Mouse (Mus musculus) urinary bladder, postnatal 10 days (tissue): ENCODE results near the gene Emc9.

Source experiments
- DNase-seq: peaks from one replicate; pipeline ENCODE4 v3.0.0; 2022; ENCODE audit warnings: low spot score

Gene Emc9

DNA sequence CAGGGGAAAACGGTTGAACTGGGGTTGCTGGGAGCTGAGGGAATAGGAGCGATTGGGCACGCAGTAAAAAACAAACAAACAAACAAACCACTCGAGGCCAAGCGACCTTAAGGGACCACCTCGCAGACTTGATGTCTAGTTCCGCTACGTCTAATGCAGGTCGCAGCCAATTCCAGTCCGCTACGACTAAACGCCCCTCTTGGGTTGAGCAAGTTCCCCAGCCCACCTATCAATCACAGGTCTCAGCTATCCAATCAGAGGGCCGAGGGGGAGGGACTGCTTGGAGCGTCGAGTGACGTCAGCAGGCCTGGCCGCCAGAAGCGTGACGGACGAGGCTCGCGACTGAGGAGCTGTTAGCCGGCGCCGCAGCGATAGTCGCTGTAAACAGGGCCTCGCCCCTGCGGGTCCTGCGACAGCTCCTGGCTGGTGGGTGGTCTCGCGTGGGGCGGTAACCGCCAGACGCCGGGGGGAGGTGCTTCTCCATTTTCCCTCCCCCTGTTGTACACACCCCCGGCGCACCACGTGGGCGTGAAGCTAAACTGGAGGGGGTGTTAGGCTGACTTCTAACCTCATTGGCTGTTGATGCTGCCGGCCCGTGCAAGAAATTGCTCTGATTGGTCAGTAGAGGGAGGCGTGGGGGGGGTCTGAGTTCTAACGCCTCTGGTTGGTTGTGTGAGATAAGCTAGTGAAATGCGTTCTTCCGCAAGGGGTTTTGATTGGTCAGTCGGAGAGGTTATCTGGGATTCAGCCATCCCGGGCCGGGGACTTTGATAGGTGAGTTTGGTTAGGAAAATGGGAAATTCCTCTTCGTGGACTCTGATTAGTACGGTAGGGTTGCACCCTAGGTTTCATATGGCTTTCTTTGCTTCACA lies 24.7 kb downstream of the Emc9 start, which contains the start of gene A730061H03Rik:
A730061H03Rik (minus strand) TSS at position 205 of the 872 bp plus-strand sequence.
- DNase-seq, result peak; percentile 93

GRCm38 (mm10) chr14:55559799-55560201 lies 25.3 kb downstream of the Emc9 start, which contains the start of gene Dcaf11:
Gene Dcaf11 (plus strand): TSS chr14:55560006.
- peak; percentile 66 for DNase-seq

DNA sequence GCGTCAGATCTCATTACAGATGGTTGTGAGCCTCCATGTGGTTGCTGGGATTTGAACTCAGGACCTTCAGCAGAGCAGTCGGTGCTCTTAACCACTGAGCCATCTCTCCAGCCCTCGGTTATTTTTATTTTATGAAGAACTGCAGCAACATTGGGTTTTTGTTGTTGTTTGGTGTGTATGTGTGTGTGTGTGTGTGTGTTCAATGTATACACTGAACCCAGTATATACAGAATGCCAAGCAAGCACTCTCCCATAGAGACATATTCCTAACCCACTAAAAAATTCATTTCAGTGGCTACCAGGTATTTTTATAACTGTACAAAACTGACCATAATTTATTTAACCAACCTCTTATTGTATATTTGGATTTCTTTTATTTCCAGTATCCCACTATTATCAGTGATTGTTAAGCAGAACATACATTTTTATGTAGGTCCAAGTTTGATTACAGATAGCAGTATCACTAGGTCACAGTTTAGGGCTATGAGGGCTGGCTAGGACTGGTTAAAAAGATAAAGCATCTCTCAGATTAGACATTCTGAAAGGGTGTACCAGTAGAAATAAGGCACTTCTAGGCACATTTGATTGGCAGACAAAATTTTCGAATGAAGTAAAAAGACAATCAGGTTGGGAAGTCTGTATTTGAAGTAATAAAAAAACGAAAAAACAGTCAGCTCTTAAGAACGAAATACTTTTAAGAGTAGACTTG lies 26.2 kb downstream of the Emc9 start:
- no peak for DNase-seq

- DNase-seq, result no peak
These were observed 27.5 kb downstream of the Emc9 start for GRCm38 (mm10) chr14:55557587-55557986.

DNA sequence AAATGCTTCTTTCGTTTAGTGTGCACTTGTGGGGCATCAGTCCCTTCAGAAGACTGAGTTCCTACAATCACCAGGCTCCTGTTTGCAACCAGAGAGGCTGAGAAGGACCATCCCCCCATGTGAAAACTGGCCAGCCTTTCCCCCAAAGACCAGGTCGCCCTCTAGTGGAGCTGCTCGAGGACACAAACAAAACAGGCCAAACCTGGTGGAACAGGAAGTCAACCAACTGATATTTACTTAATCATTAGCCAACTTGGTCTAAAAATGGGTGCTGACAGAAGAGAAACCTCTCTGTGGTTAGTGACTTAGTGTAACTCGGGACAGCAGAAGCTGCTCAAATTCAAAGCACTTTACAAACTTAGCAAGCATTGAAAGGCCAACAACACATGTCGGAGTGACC lies 28.1 kb downstream of the Emc9 start:
- DNase-seq, result peak; percentile 60

GRCm38 (mm10) chr14:55555788-55556187 lies 29.3 kb downstream of the Emc9 start:
- no peak for DNase-seq

GRCm38 (mm10) chr14:55554635-55555034 lies 30.5 kb downstream of the Emc9 start:
- DNase-seq, result no peak

- no peak for DNase-seq
These were observed 33.3 kb downstream of the Emc9 start for GRCm38 (mm10) chr14:55551794-55552193.

DNA sequence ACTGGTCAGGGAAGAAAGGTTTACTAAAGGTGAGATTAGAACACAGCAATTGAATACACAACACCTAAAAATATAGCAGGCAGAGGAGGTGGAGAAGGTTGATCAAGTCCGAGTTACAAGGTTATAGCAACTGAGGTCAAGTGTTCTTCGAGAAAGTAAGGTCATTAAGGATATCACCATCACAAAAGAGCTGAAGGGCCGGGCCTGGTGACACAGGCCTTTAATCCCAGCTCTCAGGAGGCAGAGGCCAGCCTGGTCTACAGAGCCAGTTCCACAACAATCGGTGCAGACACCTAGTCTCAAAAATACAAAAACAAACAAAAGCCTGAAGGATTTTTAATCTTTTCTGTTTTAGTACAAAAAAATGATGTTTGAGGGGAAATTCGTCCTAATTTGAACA lies 33.8 kb downstream of the Emc9 start:
- DNase-seq, result no peak

DNA sequence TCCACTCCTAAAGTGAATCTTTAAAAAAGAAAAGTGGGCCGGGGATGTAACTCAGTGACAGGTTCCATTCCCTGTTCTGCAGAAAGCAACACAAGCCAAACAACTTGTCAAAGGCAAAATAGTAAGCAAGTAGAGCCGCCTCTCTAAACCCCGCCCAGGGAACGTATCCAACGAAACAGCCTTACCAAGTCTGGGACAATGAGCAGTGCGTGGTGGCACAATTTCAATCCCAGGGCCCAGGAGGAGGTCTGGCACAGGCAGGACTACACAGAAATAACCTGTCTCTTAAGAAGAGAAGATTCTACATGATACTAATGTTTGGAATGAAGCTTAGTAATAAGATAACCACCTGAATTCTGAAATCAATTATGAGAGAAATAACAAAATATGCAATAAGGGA lies 34.9 kb downstream of the Emc9 start:
- no peak for DNase-seq

DNA sequence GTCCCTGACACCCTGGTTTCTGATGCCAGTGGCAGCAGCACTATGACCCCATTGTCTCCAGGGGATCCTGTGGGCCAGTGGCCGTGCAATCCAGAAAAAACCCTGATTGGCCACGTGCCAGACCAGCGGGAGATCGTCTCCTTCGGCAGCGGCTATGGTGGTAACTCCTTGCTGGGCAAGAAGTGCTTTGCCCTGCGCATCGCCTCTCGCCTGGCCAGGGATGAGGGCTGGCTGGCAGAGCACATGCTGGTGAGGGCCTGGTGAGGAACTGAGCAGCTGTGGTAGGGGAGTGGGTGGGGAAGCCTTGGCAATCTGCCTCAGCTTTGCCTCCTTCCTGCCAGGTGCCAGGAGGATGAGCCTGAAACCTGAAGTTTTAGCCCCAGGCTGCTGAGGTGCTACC lies 40.8 kb downstream of the Emc9 start:
- no peak for DNase-seq

DNA sequence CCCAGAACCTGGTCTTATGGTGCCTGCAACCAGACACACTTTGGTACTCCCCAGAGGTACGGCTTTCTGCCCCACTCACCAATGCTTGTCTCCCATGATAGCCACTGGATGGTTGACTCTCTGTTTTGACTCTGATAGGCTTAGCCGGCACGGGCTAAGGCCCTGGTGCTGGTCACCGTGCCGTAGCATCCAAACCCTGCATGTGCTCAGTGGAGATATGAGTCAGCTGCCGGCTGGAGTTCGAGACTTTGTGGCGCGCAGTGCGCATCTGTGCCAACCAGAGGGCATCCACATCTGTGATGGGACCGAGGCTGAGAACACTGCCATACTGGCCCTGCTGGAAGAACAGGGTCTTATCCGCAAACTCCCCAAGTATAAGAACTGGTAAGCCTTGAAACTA lies 42.8 kb downstream of the Emc9 start:
- no peak for DNase-seq

- peak; percentile 41 for DNase-seq
These were observed 44.2 kb downstream of the Emc9 start for GRCm38 (mm10) chr14:55540787-55541321.

DNA sequence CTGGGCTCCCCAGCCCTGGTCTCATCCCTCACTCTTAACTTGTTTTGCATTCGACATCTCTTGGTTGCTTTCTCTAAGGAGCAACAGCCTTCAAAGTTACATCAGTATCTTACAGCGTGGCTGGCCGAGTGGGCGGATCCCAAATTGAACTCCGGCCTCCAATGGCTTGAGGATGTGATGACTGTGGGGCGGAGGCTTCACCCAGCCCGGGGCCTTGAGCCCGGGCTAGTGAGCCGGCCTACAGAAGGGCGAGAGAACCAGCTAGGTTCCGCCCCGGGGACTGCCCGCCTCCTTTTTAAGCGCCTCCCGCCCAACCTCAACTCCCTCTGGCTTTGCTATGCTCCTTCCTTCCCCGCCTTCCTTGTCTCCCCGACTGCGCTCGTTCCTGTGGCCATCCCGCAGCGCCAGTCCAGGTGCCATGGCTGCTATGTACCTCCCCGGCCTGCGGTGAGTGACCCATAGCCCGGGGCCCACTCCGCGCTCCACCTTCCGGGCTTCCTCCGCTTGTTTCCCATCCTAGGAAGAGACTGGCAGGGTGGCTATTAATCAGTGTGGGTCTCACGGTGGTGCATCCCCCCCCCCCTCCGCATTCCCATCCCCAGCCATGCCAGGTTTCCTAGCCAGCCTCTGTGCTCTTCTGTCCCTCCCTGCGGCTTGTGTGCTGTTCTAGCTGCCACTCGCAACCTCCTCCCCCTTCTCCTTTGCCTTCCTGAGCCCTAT lies 44.9 kb downstream of the Emc9 start, which contains the start of gene Pck2:
Pck2 (plus strand) TSS at position 200 of the 720 bp plus-strand sequence.
- peak; percentile 49 for DNase-seq

DNA sequence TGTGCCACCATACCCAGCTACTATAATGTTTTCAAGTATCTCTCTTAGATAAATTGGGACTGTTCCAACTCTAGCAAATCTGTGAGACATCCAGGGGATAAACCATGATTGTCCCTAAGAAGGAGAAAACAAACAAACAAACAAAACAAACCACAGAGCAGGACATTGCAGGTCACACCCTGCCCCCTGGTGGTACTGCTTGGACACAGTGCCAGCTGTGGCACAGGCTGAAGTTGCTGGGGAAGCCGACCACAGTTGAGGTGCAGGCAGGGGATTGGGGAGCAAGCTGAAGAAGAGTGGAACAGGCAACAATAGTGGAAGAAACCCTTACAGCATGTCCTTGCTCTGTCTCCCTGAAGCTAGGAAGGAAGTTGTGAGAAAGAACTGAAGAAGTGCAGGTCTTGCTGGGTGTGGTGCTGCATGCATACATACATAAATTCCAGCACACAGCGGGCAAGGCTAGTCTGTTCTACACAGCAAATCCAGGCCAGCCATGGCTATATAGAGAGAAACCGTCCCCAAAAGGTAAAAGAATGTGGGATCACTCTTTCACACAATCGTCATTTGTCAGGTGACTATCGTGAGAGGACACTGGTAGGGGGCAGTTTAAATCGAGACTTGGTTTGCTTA lies 48.9 kb downstream of the Emc9 start:
- no peak for DNase-seq
